Mouse (Mus musculus) embryonic fibroblast, embryonic 13.5 days (primary cell): Measurements from ENCODE around the gene Hist1h4k.

ENCODE experiments used
- CTCF ChIP-seq: IDR thresholded peaks from 2 replicates; pipeline ENCODE4 v1.5.1; 2011; ENCODE audit warnings: mild to moderate bottlenecking, control low read depth, low read length, moderate library complexity, borderline replicate concordance; ENCODE audit not compliant: insufficient read depth
- POLR2A ChIP-seq: IDR thresholded peaks from 2 replicates; pipeline ENCODE4 v1.6.1; 2011; ENCODE audit warnings: low read depth, mild to moderate bottlenecking, control low read depth, low read length, moderate library complexity

- TF ChIP-seq CTCF (no peak), POLR2A (no peak)
Observed at GRCm38 (mm10) chr13:21714725-21715124, 35.6 kb downstream of the Hist1h4k start.
